Mouse (Mus musculus): ENCODE measurements around the gene Dkkl1.

DNA sequence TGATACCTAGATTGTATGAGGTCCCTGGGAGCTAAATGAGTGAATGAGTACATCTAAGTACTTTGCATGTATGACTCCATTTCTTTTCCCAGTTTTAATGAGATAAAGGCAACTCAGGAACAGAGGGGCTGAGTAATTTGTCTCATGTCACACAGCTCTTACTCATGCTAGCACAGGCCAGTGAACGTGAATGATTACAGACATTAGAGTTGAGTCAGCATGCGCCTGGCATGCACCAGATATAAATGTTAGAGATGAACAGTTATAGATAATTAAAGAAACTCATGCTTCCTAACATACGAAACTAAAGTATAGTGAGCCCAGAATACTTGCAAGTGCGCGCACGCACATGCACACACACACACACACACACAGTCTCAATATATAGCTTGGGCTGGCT is 21.8 kb downstream of the Dkkl1 start:
- TF ChIP-seq POLR2A (IDR thresholded peaks at IDR 0.05; ENCODE audit: insufficient read length, low read depth) (no peak), MAX (IDR thresholded peaks at IDR 0.05; ENCODE audit: low read depth) (no peak), CEBPB (IDR thresholded peaks at IDR 0.05; ENCODE audit: insufficient read depth, poor library complexity, severe bottlenecking) (no peak), POLR2AphosphoS2 (IDR thresholded peaks at IDR 0.05; ENCODE audit: insufficient read length, low read depth) (no peak), E2F4 (IDR thresholded peaks at IDR 0.05; ENCODE audit: insufficient read depth) (no peak), MYOD1 (IDR thresholded peaks at IDR 0.05; ENCODE audit: control insufficient read depth in 1 of 3, insufficient read length in 2 of 3, low read depth in 2 of 3) (no peak), TCF12 (IDR thresholded peaks at IDR 0.05; ENCODE audit: insufficient read depth, poor library complexity, severe bottlenecking) (no peak), MYOG (IDR thresholded peaks at IDR 0.05; ENCODE audit: control insufficient read depth in 1 of 3, insufficient read depth in 1 of 3, insufficient read length in 2 of 3, low read depth in 2 of 3) (no peak), USF1 (IDR thresholded peaks at IDR 0.05; ENCODE audit: low read depth) (no peak), SRF (IDR thresholded peaks at IDR 0.05; ENCODE audit: control insufficient read depth, insufficient read length, low read depth) (no peak)
